Mouse (Mus musculus): ENCODE measurements around the gene Nr6a1.
A peak's percentile ranks its signal among the peaks of the same experiment; 100 is the strongest.

Nr6a1 gene

DNA sequence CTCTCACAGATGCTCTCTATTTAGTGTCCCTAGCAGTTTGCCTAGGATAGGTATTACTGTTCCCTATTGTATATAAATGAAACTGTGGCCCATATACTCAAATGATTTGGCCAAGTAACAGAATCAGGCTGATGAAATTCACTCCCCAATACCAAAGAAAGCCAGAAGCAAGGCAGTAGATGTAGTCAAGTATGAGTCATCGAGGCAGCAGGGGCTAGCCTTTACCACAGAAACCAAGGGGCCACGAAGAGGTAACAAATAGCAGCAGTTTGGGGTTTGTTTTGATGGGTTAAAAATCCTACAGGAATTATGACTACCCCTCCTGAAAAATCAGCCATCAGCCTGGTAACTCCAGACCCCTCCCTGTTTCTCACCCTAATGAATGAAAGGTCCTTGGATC lies 147.5 kb downstream of the Nr6a1 start:
- no peak for DNase-seq

- no peak for DNase-seq
Observed at GRCm38 (mm10) chr2:38777326-38777725, 150.2 kb downstream of the Nr6a1 start.

DNA sequence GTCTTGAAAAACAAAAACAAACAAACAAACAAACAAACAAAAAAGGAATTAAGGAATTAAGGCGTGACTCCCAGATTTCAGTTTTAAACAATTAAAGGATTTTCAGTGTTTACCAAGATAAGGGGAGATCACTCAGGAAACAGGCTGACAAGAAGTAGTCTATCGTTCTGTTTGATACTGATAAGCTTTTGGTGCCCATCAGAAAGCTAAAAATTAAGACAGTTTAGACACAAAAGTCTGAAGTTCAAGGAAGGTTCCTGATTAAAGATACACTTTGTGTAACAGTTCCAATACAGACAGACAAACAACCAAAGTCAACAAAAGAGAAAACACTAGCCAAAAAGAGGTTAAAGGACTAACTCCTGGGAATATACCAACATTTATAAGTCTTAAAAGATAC lies 152.6 kb downstream of the Nr6a1 start:
- DNase-seq = no peak

GRCm38 (mm10) chr2:38771478-38771797 lies 156.1 kb downstream of the Nr6a1 start:
- DNase-seq = no peak

DNA sequence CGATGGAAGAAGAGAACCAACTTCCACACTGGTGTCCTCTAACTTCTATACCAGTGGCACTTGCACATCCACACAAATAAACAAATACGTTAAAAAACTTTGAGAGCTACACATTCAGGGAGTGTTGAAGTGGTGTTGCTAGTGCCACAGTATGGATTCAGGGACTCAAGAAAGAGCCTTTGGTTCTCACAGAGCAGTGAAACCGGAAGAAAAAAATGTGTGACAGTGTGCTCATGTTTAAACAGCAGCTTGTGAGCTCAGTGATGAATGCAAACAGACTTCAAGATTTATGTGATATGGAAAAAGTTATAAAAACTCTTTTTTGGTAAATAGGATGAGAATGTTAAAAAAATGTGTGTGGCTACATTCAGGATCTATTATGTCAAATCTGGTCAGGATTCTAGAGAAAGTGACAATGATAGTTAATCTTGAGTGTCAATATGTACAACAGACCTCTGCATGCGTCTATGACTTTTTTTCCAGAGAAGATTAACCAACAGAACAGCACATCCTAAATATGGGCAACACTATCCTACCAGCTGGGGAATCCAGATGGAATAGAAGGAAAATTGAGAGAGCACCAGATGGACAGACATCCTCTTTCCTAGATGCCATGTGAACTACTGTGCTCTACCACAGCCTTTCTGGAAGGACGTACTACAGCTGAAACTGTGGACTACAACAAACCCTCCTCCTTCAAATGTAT lies 156.6 kb downstream of the Nr6a1 start:
- no peak for DNase-seq

DNA sequence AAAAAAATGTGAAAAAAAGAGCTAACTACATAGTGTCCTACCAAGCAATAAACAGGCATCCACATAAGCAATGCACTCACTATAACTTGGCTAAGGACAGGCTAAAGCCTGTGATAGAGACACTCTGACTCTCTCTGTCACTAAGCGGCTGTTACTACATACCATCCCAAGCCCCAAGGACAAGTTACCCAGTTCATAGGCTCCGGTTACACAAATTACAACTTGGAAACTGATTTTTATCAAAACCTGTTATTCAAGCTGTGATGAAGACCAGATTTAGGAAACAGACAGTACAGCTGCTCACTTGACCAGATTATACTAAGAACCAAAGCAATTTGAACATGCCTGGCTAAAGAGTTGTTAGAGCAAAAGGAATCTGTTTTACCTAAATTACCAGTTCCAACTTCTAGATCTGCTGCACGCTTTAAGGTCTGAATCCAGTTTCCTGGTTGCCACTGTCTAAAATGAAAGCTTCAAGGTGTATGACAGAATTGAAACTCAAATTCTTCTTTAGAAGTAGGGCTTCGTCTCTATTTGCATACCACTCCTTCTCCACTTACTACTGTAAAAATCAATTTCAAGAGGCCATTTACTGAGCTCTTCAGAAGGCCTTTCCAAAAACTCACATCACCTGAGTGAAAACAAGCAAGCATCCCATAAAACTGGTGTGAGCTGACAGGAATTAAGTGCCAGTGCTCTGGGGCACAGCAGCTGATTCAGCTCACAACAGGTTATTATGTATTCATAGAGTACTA lies 160.1 kb downstream of the Nr6a1 start:
- DNase-seq = no peak

- no peak for DNase-seq
Observed at GRCm38 (mm10) chr2:38739847-38740246, 187.6 kb downstream of the Nr6a1 start.

GRCm38 (mm10) chr2:38739410-38739809 lies 188.1 kb downstream of the Nr6a1 start:
- peak; percentile 73 for DNase-seq

- no peak for DNase-seq
Observed at GRCm38 (mm10) chr2:38738601-38739301, 188.7 kb downstream of the Nr6a1 start.

DNA sequence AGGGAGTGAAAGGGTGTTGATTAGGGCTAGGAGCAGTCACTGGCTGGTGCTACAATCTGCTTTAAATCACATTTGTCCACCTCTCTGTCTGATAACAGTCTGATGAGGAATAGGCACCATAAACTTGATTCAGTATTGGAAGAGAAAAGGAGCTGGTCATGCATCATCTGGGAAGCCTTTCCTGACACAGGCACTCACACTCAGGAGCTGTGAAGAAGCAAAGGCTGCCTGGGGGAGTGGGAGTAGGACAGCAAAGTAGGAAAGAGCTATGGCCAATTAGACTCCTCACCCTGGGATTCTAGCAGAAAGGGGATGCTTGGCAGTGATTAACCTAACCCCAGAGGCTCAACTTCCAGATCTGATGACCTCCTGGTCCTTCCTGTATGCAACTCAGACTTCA lies 191.7 kb downstream of the Nr6a1 start:
- DNase-seq = no peak

GRCm38 (mm10) chr2:38734721-38735120 lies 192.8 kb downstream of the Nr6a1 start:
- no peak for DNase-seq

- DNase-seq = no peak
Observed at GRCm38 (mm10) chr2:38730331-38730827, 197.1 kb downstream of the Nr6a1 start.

DNA sequence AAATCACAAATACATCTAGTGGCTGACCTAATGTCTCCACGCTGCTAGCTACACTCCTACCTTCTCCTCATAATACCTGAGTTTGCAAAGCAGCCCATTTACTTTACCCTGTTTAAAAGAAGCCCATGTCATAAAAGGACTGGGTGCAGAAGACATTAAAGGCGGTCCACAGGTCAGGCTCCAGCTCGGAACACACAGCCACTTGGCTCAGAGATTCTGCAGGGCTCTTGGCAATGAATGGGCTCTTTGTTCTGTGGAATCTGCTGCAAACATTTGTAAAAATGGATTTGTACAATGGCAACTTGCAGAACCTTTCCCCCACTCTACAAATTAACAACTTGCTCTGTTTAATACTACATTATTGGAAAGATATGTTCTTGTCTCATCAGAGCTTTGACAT lies 202.1 kb downstream of the Nr6a1 start:
- DNase-seq = no peak

- no peak for DNase-seq
Observed at GRCm38 (mm10) chr2:38723378-38723777, 204.1 kb downstream of the Nr6a1 start.

- DNase-seq = no peak
Observed at GRCm38 (mm10) chr2:38722076-38722475, 205.4 kb downstream of the Nr6a1 start.

GRCm38 (mm10) chr2:38720661-38721060 lies 206.8 kb downstream of the Nr6a1 start:
- DNase-seq = no peak

- DNase-seq = no peak
Observed at GRCm38 (mm10) chr2:38719354-38719753, 208.1 kb downstream of the Nr6a1 start.

GRCm38 (mm10) chr2:38718676-38719075 lies 208.8 kb downstream of the Nr6a1 start:
- no peak for DNase-seq

DNA sequence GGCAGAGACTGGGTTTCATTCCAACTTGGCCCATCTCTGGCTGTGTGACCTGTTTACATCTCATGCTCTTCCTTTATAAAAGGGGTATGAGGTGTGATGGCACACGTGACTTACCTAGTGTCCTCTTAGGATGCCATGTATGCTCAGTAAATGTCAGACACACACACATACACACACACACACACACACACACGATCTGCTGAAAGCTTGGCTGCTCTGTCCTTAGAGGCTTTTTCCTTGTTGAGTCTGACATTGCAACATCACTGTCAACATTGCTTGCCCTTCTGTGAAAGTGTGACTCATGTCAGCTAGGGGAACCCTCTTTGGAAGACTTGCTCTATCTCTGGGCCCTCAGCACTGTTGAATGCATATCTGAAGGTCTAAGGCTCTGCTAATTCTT lies 210.1 kb downstream of the Nr6a1 start:
- DNase-seq = no peak

DNA sequence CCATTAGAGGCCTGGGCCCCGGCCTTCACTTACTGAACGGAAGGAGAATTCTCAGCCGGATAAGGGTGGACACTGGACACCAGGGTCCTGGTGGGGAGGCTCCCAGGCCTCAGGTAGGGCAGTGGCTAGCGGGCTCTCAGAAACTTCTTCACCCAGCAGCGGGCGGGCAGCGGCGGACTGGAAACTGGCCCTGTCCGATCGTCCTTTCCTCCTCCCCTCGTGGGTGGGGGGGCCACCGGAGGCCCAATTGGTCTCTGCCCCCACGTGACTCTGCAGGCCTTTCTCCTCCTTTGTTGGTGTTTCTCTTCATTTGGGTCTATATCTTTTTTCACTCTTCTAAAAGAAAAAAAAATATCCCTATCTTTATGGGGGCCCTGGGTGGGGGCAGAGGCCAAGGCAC lies 213.2 kb downstream of the Nr6a1 start, which contains the start of gene Nr5a1:
Nr5a1 (minus strand) TSS at position 219 of the 400 bp plus-strand sequence.
- no peak for DNase-seq

DNA sequence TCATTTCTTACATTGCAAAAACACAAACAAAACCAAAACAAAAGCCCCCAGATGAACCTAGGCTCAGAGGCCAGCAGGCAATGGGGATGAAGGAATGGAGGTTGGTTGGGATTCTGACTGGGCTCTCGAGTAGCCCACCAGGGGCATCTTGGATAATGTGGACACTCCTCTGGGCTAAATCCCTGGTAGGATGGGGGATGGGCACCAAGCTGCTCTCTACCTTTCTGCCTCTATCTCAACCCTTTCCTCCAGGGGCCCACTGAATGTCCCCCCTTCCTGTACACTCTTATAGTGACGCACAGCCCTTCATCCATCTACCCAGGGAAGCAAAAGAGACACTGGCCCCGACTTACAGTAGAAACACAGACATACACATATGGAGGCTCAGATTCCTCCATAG lies 213.9 kb downstream of the Nr6a1 start:
- no peak for DNase-seq

- no peak for DNase-seq
Observed at GRCm38 (mm10) chr2:38712769-38713125, 214.7 kb downstream of the Nr6a1 start.

DNA sequence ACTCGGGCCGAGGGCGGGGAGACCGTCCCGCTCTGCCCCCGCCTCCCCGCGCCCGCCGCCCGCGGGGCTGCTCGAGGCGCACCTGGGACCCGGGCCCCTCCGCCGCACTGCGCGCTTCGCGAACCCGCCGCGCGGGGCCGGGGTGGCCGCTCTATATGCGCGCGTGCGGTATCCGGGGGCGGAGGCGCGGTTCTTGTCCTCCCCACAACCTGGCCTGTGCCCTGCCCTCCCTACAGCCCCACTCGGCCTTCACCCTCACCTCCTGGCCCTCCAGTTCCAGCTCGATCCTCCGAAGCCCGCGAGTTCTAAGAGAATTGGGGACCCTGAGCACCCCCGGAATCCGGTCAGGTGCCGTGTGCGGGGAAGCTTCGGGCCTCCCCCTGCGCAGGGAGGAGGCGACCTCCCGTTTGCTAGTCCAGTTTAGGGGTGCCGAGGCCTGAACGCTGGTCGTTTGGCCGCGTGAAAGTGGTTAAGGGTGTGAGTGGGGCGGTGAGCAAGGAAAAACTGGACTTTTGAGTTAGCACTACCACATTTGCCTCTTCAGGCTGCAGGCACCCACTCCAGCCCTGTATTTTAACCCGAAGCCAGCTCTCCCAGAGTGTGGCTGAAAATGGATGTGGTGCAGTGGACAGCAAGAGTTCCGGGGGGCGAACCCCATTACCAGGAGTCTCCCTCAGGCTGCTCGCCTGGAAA lies 215.3 kb downstream of the Nr6a1 start:
- DNase-seq = no peak

Measured in right cerebral cortex, postnatal 25 days (tissue).